Mouse (Mus musculus): ENCODE data around the gene Tldc2.
A peak's percentile ranks its signal among the peaks of the same experiment; 100 is the strongest.

Gene Tldc2

GRCm38 (mm10) chr2:157127370-157127769 lies 40.5 kb downstream of the Tldc2 start:
- DNase-seq (ENCODE audit: low read depth, low spot score), result no peak

GRCm38 (mm10) chr2:157128072-157128471 lies 41.2 kb downstream of the Tldc2 start:
- DNase-seq (ENCODE audit: low read depth, low spot score), result no peak

GRCm38 (mm10) chr2:157129096-157129495 lies 42.2 kb downstream of the Tldc2 start:
- no peak for DNase-seq (ENCODE audit: low read depth, low spot score)

GRCm38 (mm10) chr2:157129601-157130164 lies 42.8 kb downstream of the Tldc2 start:
- DNase-seq (ENCODE audit: low read depth, low spot score), result no peak

- DNase-seq (ENCODE audit: low read depth, low spot score), result no peak
Observed at GRCm38 (mm10) chr2:157130813-157131514, 44.1 kb downstream of the Tldc2 start.

GRCm38 (mm10) chr2:157132086-157132485 lies 45.2 kb downstream of the Tldc2 start:
- DNase-seq (ENCODE audit: low read depth, low spot score), result no peak

GRCm38 (mm10) chr2:157132686-157133540 lies 46.1 kb downstream of the Tldc2 start:
- no peak for DNase-seq (ENCODE audit: low read depth, low spot score)

GRCm38 (mm10) chr2:157133769-157134478 lies 47.1 kb downstream of the Tldc2 start:
- peak; percentile 22 for DNase-seq (ENCODE audit: low read depth, low spot score)

- DNase-seq (ENCODE audit: low read depth, low spot score), result no peak
Observed at GRCm38 (mm10) chr2:157134479-157134931, 47.6 kb downstream of the Tldc2 start.

GRCm38 (mm10) chr2:157135014-157135413 lies 48.2 kb downstream of the Tldc2 start, which contains the start of gene Samhd1:
Gene Samhd1 (minus strand): TSS chr2:157135265.
- DNase-seq (ENCODE audit: low read depth, low spot score), result peak; percentile 96

GRCm38 (mm10) chr2:157135529-157136120 lies 48.8 kb downstream of the Tldc2 start:
- DNase-seq (ENCODE audit: low read depth, low spot score), result no peak

GRCm38 (mm10) chr2:157136176-157136575 lies 49.3 kb downstream of the Tldc2 start:
- DNase-seq (ENCODE audit: low read depth, low spot score), result no peak

GRCm38 (mm10) chr2:157136646-157137045 lies 49.8 kb downstream of the Tldc2 start:
- DNase-seq (ENCODE audit: low read depth, low spot score), result no peak

GRCm38 (mm10) chr2:157137959-157138731 lies 51.3 kb downstream of the Tldc2 start:
- DNase-seq (ENCODE audit: low read depth, low spot score), result no peak

- no peak for DNase-seq (ENCODE audit: low read depth, low spot score)
Observed at GRCm38 (mm10) chr2:157138808-157139207, 52.0 kb downstream of the Tldc2 start.

- DNase-seq (ENCODE audit: low read depth, low spot score), result no peak
Observed at GRCm38 (mm10) chr2:157139251-157139802, 52.5 kb downstream of the Tldc2 start.

GRCm38 (mm10) chr2:157141962-157142361 lies 55.1 kb downstream of the Tldc2 start:
- DNase-seq (ENCODE audit: low read depth, low spot score), result no peak

- no peak for DNase-seq (ENCODE audit: low read depth, low spot score)
Observed at GRCm38 (mm10) chr2:157144132-157144531, 57.3 kb downstream of the Tldc2 start.

GRCm38 (mm10) chr2:157145173-157145572 lies 58.3 kb downstream of the Tldc2 start:
- no peak for DNase-seq (ENCODE audit: low read depth, low spot score)

Data from mesoderm, embryonic 11.5 days (tissue).